Comparison of ENCODE assay signal across 8 mouse cellular contexts in genomic region chr9:123111751-123112221, GRCm38 (mm10). TPM values are rescaled to one million over a fixed set of nuclear protein-coding genes. Genes with fewer than 3 reads are reported as not detected.
DNase-seq lines count a peak whose midpoint lies in the region; ATAC-seq and TF ChIP-seq lines count a peak whose summit lies in the region.

No protein-coding gene starts in this region.

- H3K4me2 ChIP-seq in hindbrain, embryonic 11.5 days (replicated peaks; ENCODE audit: low read depth, low read length), result peak overlapping the region; percentile 90
- peak overlapping the region; percentile 81 for H3K4me2 ChIP-seq in midbrain, embryonic 12.5 days (replicated peaks)

- peak overlapping the region; percentile 83; the same call in 1 of the 2 replicates for H3K4me3 ChIP-seq in left cerebral cortex, adult 2 months
- H3K4me3 ChIP-seq in hindbrain, embryonic 11.5 days (ENCODE audit: low read depth, low read length), result peak overlapping the region; percentile 93
- H3K4me3 ChIP-seq in midbrain, embryonic 12.5 days, result peak overlapping the region; percentile 95

- H3K9ac ChIP-seq in hindbrain, embryonic 11.5 days (ENCODE audit: low read depth, low read length), result peak overlapping the region; percentile 93
- H3K9ac ChIP-seq in midbrain, embryonic 12.5 days (replicated peaks), result 0 out of 2 replicates have a peak overlapping the region, but pooled peaks have one; percentile 93

- no peaks in the 10 kb centered on the region for H3K9me3 ChIP-seq in hindbrain, embryonic 11.5 days (ENCODE audit: control insufficient read depth, low read length)
- H3K9me3 ChIP-seq in midbrain, embryonic 12.5 days, result no peaks in the 10 kb centered on the region

- TF ChIP-seq CTCF in left cerebral cortex, adult 2 months (IDR thresholded peaks at IDR 0.05), result no peak

- no peak overlapping the region for H3K27ac ChIP-seq in left cerebral cortex, adult 2 months
- H3K27ac ChIP-seq in hindbrain, embryonic 11.5 days (ENCODE audit: low read depth, low read length), result no peak overlapping the region
- no peak overlapping the region for H3K27ac ChIP-seq in midbrain, embryonic 12.5 days (replicated peaks)

- H3K36me3 ChIP-seq in hindbrain, embryonic 11.5 days (ENCODE audit: control insufficient read depth, insufficient read depth, low read length), result no peaks in the 10 kb centered on the region
- H3K36me3 ChIP-seq in midbrain, embryonic 12.5 days, result peaks cover 9% of the 10 kb centered on the region

- no peak for DNase-seq in left cerebral cortex, adult 2 months (ENCODE audit: extremely low spot score in 1 of 2, low spot score in 2 of 2)
- DNase-seq in left cerebral cortex, adult 11 months (ENCODE audit: low spot score), result no peak
- DNase-seq in T-cell, adult 2 months (ENCODE audit: low spot score), result peak; percentile 21
- no peak for DNase-seq in hindbrain, embryonic 11.5 days (ENCODE audit: low spot score)
- DNase-seq in layer of hippocampus, adult 11-12 months (ENCODE audit: low spot score), result no peak
- no peak for DNase-seq in gastrocnemius, postnatal 4 days (ENCODE audit: low spot score in 2 of 2)
- DNase-seq in thymus, postnatal 36 days, result no peak

- WGBS in hindbrain, embryonic 11.5 days, result 68% methylated on average over 8 of the region's 8 CpGs
- WGBS in midbrain, embryonic 12.5 days, result 71% methylated on average over 8 of the region's 8 CpGs

- intact Hi-C loops in left cerebral cortex, adult 2 months (cut with DNase I), result loop anchor here (2.0 to 5.0 kb wide), 2 partner anchors 89 to 159 kb away; partner anchors contain the start of genes 1110059G10Rik and Kif15

- H3K27me3 ChIP-seq in hindbrain, embryonic 11.5 days (ENCODE audit: control insufficient read depth, insufficient read depth, low read length), result no peaks in the 10 kb centered on the region
- H3K27me3 ChIP-seq in midbrain, embryonic 12.5 days, result no peaks in the 10 kb centered on the region

- ATAC-seq in hindbrain, embryonic 11.5 days (ENCODE audit: low FRiP score), result no peak
- no peak for ATAC-seq in midbrain, embryonic 12.5 days (ENCODE audit: low FRiP score, low read depth)

- peaks cover 6% of the 10 kb centered on the region; the same call in 1 of the 2 replicates for H3K4me1 ChIP-seq in hindbrain, embryonic 11.5 days (replicated peaks; ENCODE audit: control insufficient read depth, insufficient read depth, low read length)
- H3K4me1 ChIP-seq in midbrain, embryonic 12.5 days, result peaks cover 18% of the 10 kb centered on the region

RNA-seq across cellular contexts. Expression of gene Zdhhc3, which starts 1.2 kb away (rescaled TPM):
- total RNA-seq in left cerebral cortex, adult 2 months (2021), result 10 to 100 TPM; 61.9 to 68.6 TPM
- polyA plus RNA-seq in hindbrain, embryonic 11.5 days (2014; fragmentation: Nextera tagmentation; extraction: Ambion mirVana), result 55.8 and 62.5 TPM in 2 replicates
- polyA plus RNA-seq in midbrain, embryonic 12.5 days (2016; fragmentation: Nextera tagmentation; extraction: Ambion mirVana), result 84.1 and 86.4 TPM in 2 replicates
- 10 to 100 TPM; 49.8 to 50.5 TPM for total RNA-seq in gastrocnemius, postnatal 4 days (2021)

RNA-seq across cellular contexts. Expression of gene Exosc7, which starts 1.2 kb away (rescaled TPM):
- 10 to 100 TPM; 43.0 to 48.9 TPM for total RNA-seq in left cerebral cortex, adult 2 months (2021)
- 104 and 106 TPM in 2 replicates for polyA plus RNA-seq in hindbrain, embryonic 11.5 days (2014; fragmentation: Nextera tagmentation; extraction: Ambion mirVana)
- 96.5 and 103 TPM in 2 replicates for polyA plus RNA-seq in midbrain, embryonic 12.5 days (2016; fragmentation: Nextera tagmentation; extraction: Ambion mirVana)
- 10 to 100 TPM; 29.9 to 33.8 TPM for total RNA-seq in gastrocnemius, postnatal 4 days (2021)

RNA-seq across cellular contexts. Expression of gene Clec3b, which starts 39.0 kb away (rescaled TPM):
- total RNA-seq in left cerebral cortex, adult 2 months (2021), result 1 to 10 TPM; 2.6 to 3.1 TPM
- not detected in 2 replicates for polyA plus RNA-seq in hindbrain, embryonic 11.5 days (2014; fragmentation: Nextera tagmentation; extraction: Ambion mirVana)
- 0.31 TPM in 1 of 2 replicates, not detected in the other for polyA plus RNA-seq in midbrain, embryonic 12.5 days (2016; fragmentation: Nextera tagmentation; extraction: Ambion mirVana)
- total RNA-seq in gastrocnemius, postnatal 4 days (2021), result 100 to 1,000 TPM; 207 to 229 TPM

Comparison
In these comparisons a context has a peak if more than half of its experiments do, and no peak if none do; other contexts are left out.
1. RNA of gene Clec3b, which starts 39.0 kb away (total RNA-seq): 207 to 229 TPM in gastrocnemius, postnatal 4 days; 2.6 to 3.1 TPM in left cerebral cortex, adult 2 months; every median in the first group is over 10 times any median in the second.
2. Peak in every context shown above with its lines, with median percentiles within 50 percentile points of each other: H3K4me3 ChIP-seq.